Mouse (Mus musculus) C2C12 (cell line): ENCODE measurements at regions not wholly inside any gene's neighbourhood (a gene's known extent, or its start where the extent isn't known, plus 50 kb on each side); places are given as distances from the start of the nearest gene placed in this dataset.

Experiments
- H3K27me3 ChIP-seq: one replicate; pipeline ENCODE4 v1.6.1; 2011; ENCODE audit not compliant: control insufficient read depth, insufficient read depth, insufficient read length
- H3K36me3 ChIP-seq: one replicate; pipeline ENCODE4 v1.6.1; 2011; ENCODE audit not compliant: control insufficient read depth, insufficient read depth
- H3K4me3 ChIP-seq: one replicate; pipeline ENCODE4 v1.5.1; 2011; ENCODE audit warnings: mild to moderate bottlenecking, control low read depth; ENCODE audit not compliant: poor library complexity, insufficient read depth, severe bottlenecking
- H3K79me2 ChIP-seq: one replicate; pipeline ENCODE4 v1.6.1; 2011; ENCODE audit not compliant: control insufficient read depth, insufficient read depth
- H3K79me3 ChIP-seq: one replicate; pipeline ENCODE4 v1.6.1; 2011; ENCODE audit warnings: low read depth, control low read depth
- H3ac ChIP-seq: one replicate; pipeline ENCODE3; 2011; ENCODE audit warnings: low read depth; ENCODE audit not compliant: control insufficient read depth, insufficient read length
- CEBPB ChIP-seq: IDR thresholded peaks from one replicate; pipeline ENCODE4 v1.6.1; 2011; ENCODE audit warnings: low read depth, mild to moderate bottlenecking, control low read depth, moderate library complexity
- CTCF ChIP-seq: IDR thresholded peaks from one replicate; pipeline ENCODE4 v1.5.1; 2011; ENCODE audit not compliant: control insufficient read depth, insufficient read depth, insufficient read length
- FOSL1 ChIP-seq: IDR thresholded peaks from one replicate; pipeline ENCODE4 v1.8.0; 2011; ENCODE audit warnings: mild to moderate bottlenecking, low read length; ENCODE audit not compliant: poor library complexity, insufficient read depth, severe bottlenecking
- MAX ChIP-seq: IDR thresholded peaks from one replicate; pipeline ENCODE4 v1.6.1; 2011; ENCODE audit warnings: mild to moderate bottlenecking, control low read depth
- MYOD1 ChIP-seq: IDR thresholded peaks from one replicate; pipeline ENCODE4 v1.6.1; 2011; ENCODE audit warnings: low read depth; ENCODE audit not compliant: control insufficient read depth, insufficient read length
- MYOG ChIP-seq: IDR thresholded peaks from one replicate; pipeline ENCODE4 v1.6.1; 2011; ENCODE audit not compliant: control insufficient read depth, insufficient read length; ENCODE audit errors: extremely low read depth
- USF1 ChIP-seq: IDR thresholded peaks from one replicate; pipeline ENCODE4 v1.6.1; 2011; ENCODE audit warnings: low read depth, mild to moderate bottlenecking, control low read depth, moderate library complexity

GRCm38 (mm10) chr8:10924526-10925199, 83.6 kb downstream of the Irs2 start:
- Histone ChIP-seq H3K27me3 (no peaks in the 10 kb centered on the region), H3K36me3 (no peaks in the 10 kb centered on the region), H3K4me3 (no peak overlapping the region), H3K79me3 (no peaks in the 10 kb centered on the region), H3K79me2 (no peaks in the 10 kb centered on the region), H3ac (peak overlapping the region; percentile 26)
- no peak for TF ChIP-seq MYOG
- no peak for TF ChIP-seq FOSL1
- no peak for TF ChIP-seq USF1
- no peak for TF ChIP-seq CEBPB
- no peak for TF ChIP-seq CTCF
- no peak for TF ChIP-seq MYOD1
- TF ChIP-seq MAX, result no peak

- Histone ChIP-seq H3K79me2 (no peaks in the 10 kb centered on the region), H3K4me3 (no peak overlapping the region), H3K79me3 (no peaks in the 10 kb centered on the region), H3K36me3 (no peaks in the 10 kb centered on the region), H3K27me3 (no peaks in the 10 kb centered on the region), H3ac (no peak overlapping the region)
- TF ChIP-seq USF1 (no peak), MYOD1 (no peak), MYOG (no peak), MAX (no peak), CEBPB (no peak), CTCF (no peak), FOSL1 (no peak)
These were observed 84.2 kb downstream of the Irs2 start for GRCm38 (mm10) chr8:10924001-10924490.

GRCm38 (mm10) chr8:10923071-10924000, 84.9 kb downstream of the Irs2 start:
- Histone ChIP-seq H3K79me2 (no peaks in the 10 kb centered on the region), H3K4me3 (no peak overlapping the region), H3K27me3 (no peaks in the 10 kb centered on the region), H3K79me3 (no peaks in the 10 kb centered on the region), H3K36me3 (no peaks in the 10 kb centered on the region), H3ac (no peak overlapping the region)
- TF ChIP-seq FOSL1 (no peak), CTCF (no peak), USF1 (no peak), MYOD1 (no peak), MYOG (no peak), CEBPB (no peak), MAX (no peak)

- H3K4me3 ChIP-seq, result no peak overlapping the region
- H3ac ChIP-seq, result no peak overlapping the region
- no peaks in the 10 kb centered on the region for H3K79me2 ChIP-seq
- no peaks in the 10 kb centered on the region for H3K79me3 ChIP-seq
- TF ChIP-seq FOSL1 (no peak), MYOG (no peak), MYOD1 (no peak), USF1 (no peak), MAX (no peak), CTCF (no peak), CEBPB (no peak)
- no peaks in the 10 kb centered on the region for H3K27me3 ChIP-seq
- H3K36me3 ChIP-seq, result no peaks in the 10 kb centered on the region
These were observed 85.8 kb downstream of the Irs2 start for GRCm38 (mm10) chr8:10922209-10923030.
